Mouse (Mus musculus): Measurements from ENCODE around the gene Taf5. TPM values are rescaled to one million over a fixed set of nuclear protein-coding genes. Genes with fewer than 3 reads are reported as not detected.

The Taf5 gene
- polyA plus RNA-seq (2015; fragmentation: Nextera tagmentation; extraction: Ambion mirVana), result 2.7 and 3.7 TPM in 2 replicates

GRCm38 (mm10) chr19:47067096-47067882, at the start of gene Taf5:
Gene Taf5 (plus strand): TSS chr19:47067746.

GRCm38 (mm10) chr19:47050271-47051032, 17.1 kb upstream of the Taf5 start, which contains the start of gene Pcgf6:
Gene Pcgf6 (minus strand): TSS chr19:47050906.

GRCm38 (mm10) chr19:47090550-47091156, 23.1 kb downstream of the Taf5 start, which contains the start of the genes Usmg5 and Pdcd11:
Gene Usmg5 (minus strand): TSS chr19:47090647.
Gene Pdcd11 (plus strand): TSS chr19:47090768.

Other genes with a start within 250 kb of the Taf5 start
- 24.2 and 77.6 TPM in 2 replicates for gene Ina, start 53.0 kb upstream of the Taf5 start, polyA plus RNA-seq (2015; fragmentation: Nextera tagmentation; extraction: Ambion mirVana)
- 34.8 and 61.8 TPM in 2 replicates for gene Nt5c2, start 52.6 kb upstream of the Taf5 start, polyA plus RNA-seq (2015; fragmentation: Nextera tagmentation; extraction: Ambion mirVana)
- gene Pcgf6, start 16.8 kb upstream of the Taf5 start, polyA plus RNA-seq (2015; fragmentation: Nextera tagmentation; extraction: Ambion mirVana), result 10.7 and 16.2 TPM in 2 replicates
- gene Usmg5, start 22.9 kb downstream of the Taf5 start, polyA plus RNA-seq (2015; fragmentation: Nextera tagmentation; extraction: Ambion mirVana), result 2,800 and 7,070 TPM in 2 replicates
- 3.9 and 4.7 TPM in 2 replicates for gene Pdcd11, start 23.0 kb downstream of the Taf5 start, polyA plus RNA-seq (2015; fragmentation: Nextera tagmentation; extraction: Ambion mirVana)
- 5.4 and 5.5 TPM in 2 replicates for gene Calhm2, start 70.5 kb downstream of the Taf5 start, polyA plus RNA-seq (2015; fragmentation: Nextera tagmentation; extraction: Ambion mirVana)
- gene Calhm1, start 76.5 kb downstream of the Taf5 start, polyA plus RNA-seq (2015; fragmentation: Nextera tagmentation; extraction: Ambion mirVana), result not detected in 2 replicates
- 0.16 TPM in 1 of 2 replicates, not detected in the other for gene Calhm3, start 90.0 kb downstream of the Taf5 start, polyA plus RNA-seq (2015; fragmentation: Nextera tagmentation; extraction: Ambion mirVana)
- 8.7 and 10.7 TPM in 2 replicates for gene Neurl1a, start 111.1 kb downstream of the Taf5 start, polyA plus RNA-seq (2015; fragmentation: Nextera tagmentation; extraction: Ambion mirVana)